Mouse (Mus musculus): ENCODE measurements around the gene Snrnp27. TPM values are rescaled to one million over a fixed set of nuclear protein-coding genes. Genes with fewer than 3 reads are reported as not detected.

Gene Snrnp27
- polyA plus RNA-seq, 1 experiment from 2014 or later = 105 TPM

DNA sequence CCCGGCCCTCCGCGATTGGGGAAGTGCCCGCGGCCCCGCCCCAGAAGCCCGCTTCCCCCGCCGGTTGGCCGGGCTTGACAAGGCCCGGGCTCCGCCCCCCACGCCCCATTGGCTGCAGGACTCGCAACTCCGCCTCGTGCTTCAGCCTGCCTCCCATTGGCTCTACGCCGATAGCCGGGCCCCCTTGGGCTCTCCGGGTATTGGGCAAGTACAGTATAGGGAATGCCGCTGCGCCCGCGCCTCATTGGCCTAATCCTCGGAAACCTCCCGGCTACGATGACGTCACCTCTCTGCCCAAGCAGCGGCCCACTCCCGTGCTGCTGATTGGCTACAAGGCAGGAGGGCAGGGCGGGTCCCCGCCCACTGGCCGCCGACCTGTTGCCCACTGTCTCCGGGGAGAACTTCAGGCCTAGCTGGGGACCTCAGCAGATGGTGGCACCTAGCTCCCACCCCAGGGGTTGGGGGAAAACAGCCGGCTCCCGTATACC, 15.0 kb downstream of the Snrnp27 start:
- peak; percentile 97 for DNase-seq (ENCODE audit: low spot score)
- peak; percentile 100 for ATAC-seq (replicated peaks; ENCODE audit: low FRiP score, low TSS enrichment, low read depth)
- Histone ChIP-seq H3K4me2 (ENCODE audit: low read length) (peak overlapping the region; percentile 56), H3K27me3 (replicated peaks; ENCODE audit: control insufficient read depth, insufficient read depth, low read length) (no peaks in the 10 kb centered on the region), H3K27ac (ENCODE audit: low read depth) (peak overlapping the region; percentile 57; the same call in 1 of the 2 replicates), H3K9ac (ENCODE audit: low read length) (peak overlapping the region; percentile 34), H3K4me1 (replicated peaks; ENCODE audit: control insufficient read depth, insufficient read depth, low read length) (peaks cover 18% of the 10 kb centered on the region), H3K36me3 (ENCODE audit: control insufficient read depth, insufficient read depth, low read length) (peaks cover 34% of the 10 kb centered on the region), H3K4me3 (ENCODE audit: low read depth, low read length) (peak overlapping the region; percentile 62), H3K9me3 (ENCODE audit: control insufficient read depth, low read length) (no peaks in the 10 kb centered on the region)
- WGBS = under 1% methylated on average over 30 of the region's 37 CpGs

DNA sequence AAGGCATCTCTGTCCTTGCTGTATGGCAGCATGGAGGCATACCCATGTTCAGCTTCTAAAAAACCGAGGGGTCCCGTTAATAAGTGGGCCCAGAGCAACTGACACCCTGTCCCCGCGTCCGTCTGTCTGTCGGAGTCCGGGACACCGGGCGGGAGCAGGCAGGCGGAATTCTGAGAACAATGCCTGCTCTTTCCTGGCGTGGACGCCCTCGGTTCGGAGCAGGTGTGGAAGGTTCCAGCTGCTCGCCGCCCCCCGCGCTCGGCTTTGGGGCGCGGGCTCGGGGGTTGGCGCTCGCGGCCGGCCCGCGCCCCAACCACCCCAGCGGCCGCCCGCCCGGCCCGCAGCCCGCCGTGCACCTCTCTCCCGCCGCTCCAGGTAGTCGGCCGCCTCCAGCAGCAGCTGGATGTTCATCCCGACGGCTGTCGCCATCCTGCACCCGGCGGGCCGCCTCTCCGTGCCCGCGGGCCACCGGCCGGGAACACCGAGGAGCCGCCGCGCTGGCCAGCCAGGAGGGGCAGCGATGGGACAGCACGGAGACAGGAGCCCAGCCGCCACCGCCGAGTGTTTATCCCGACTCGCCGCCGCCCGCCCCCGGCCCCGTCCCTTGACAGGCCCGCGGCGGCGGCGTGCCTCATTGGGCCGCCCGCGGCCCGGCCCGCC, 15.6 kb downstream of the Snrnp27 start, which contains the start of gene Mxd1:
Gene Mxd1 (minus strand): TSS at position 582 of the 660 bp plus-strand sequence.
- Histone ChIP-seq H3K27ac (ENCODE audit: low read depth) (peak within 1 kb of the TSS; percentile 57; the same call in 1 of the 2 replicates), H3K4me3 (ENCODE audit: low read depth, low read length) (peak within 1 kb of the TSS; percentile 62), H3K9me3 (ENCODE audit: control insufficient read depth, low read length) (no peaks in the 10 kb centered on the region), H3K27me3 (replicated peaks; ENCODE audit: control insufficient read depth, insufficient read depth, low read length) (no peaks in the 10 kb centered on the region), H3K4me2 (ENCODE audit: low read length) (peak within 1 kb of the TSS; percentile 92), H3K36me3 (ENCODE audit: control insufficient read depth, insufficient read depth, low read length) (peaks cover 34% of the 10 kb centered on the region), H3K4me1 (replicated peaks; ENCODE audit: control insufficient read depth, insufficient read depth, low read length) (peaks cover 18% of the 10 kb centered on the region), H3K9ac (ENCODE audit: low read length) (peak within 1 kb of the TSS; percentile 64)
- ATAC-seq (replicated peaks; ENCODE audit: low FRiP score, low TSS enrichment, low read depth) (no peak; the same call in 1 of the 2 replicates), DNase-seq (ENCODE audit: low spot score) (peak; percentile 54)
- 2% methylated on average over 49 of the region's 76 CpGs for WGBS

- no peak overlapping the region for H3K4me3 ChIP-seq (ENCODE audit: low read depth, low read length)
Measured at GRCm38 (mm10) chr6:86667061-86667460, 17.3 kb downstream of the Snrnp27 start.

GRCm38 (mm10) chr6:86665560-86666307, 18.6 kb downstream of the Snrnp27 start:
- no peak overlapping the region for H3K4me2 ChIP-seq (ENCODE audit: low read length)
- no peaks in the 10 kb centered on the region for H3K27me3 ChIP-seq (replicated peaks; ENCODE audit: control insufficient read depth, insufficient read depth, low read length)
- peaks cover 34% of the 10 kb centered on the region for H3K36me3 ChIP-seq (ENCODE audit: control insufficient read depth, insufficient read depth, low read length)
- H3K9ac ChIP-seq (ENCODE audit: low read length) = no peak overlapping the region
- no peaks in the 10 kb centered on the region for H3K9me3 ChIP-seq (ENCODE audit: control insufficient read depth, low read length)
- WGBS = 85% methylated on average over 17 of the region's 17 CpGs
- no peak overlapping the region for H3K4me3 ChIP-seq (ENCODE audit: low read depth, low read length)
- ATAC-seq (replicated peaks; ENCODE audit: low FRiP score, low TSS enrichment, low read depth) (no peak), DNase-seq (ENCODE audit: low spot score) (no peak)
- H3K4me1 ChIP-seq (replicated peaks; ENCODE audit: control insufficient read depth, insufficient read depth, low read length) = peaks cover 18% of the 10 kb centered on the region
- no peak overlapping the region for H3K27ac ChIP-seq (ENCODE audit: low read depth)

More at GRCm38 (mm10) chr6:86667061-86667460, 17.3 kb downstream of the Snrnp27 start:
- DNase-seq (ENCODE audit: low spot score) (no peak), ATAC-seq (replicated peaks; ENCODE audit: low FRiP score, low TSS enrichment, low read depth) (no peak)
- peaks cover 18% of the 10 kb centered on the region for H3K4me1 ChIP-seq (replicated peaks; ENCODE audit: control insufficient read depth, insufficient read depth, low read length)
- WGBS = 94% methylated on average over 10 of the region's 10 CpGs
- peaks cover 29% of the 10 kb centered on the region for H3K36me3 ChIP-seq (ENCODE audit: control insufficient read depth, insufficient read depth, low read length)
- no peaks in the 10 kb centered on the region for H3K9me3 ChIP-seq (ENCODE audit: control insufficient read depth, low read length)
- no peaks in the 10 kb centered on the region for H3K27me3 ChIP-seq (replicated peaks; ENCODE audit: control insufficient read depth, insufficient read depth, low read length)
- H3K27ac ChIP-seq (ENCODE audit: low read depth) = no peak overlapping the region
- H3K4me2 ChIP-seq (ENCODE audit: low read length) = no peak overlapping the region
- H3K9ac ChIP-seq (ENCODE audit: low read length) = no peak overlapping the region

- Histone ChIP-seq H3K36me3 (ENCODE audit: control insufficient read depth, insufficient read depth, low read length) (peaks cover 34% of the 10 kb centered on the region), H3K9me3 (ENCODE audit: control insufficient read depth, low read length) (no peaks in the 10 kb centered on the region), H3K4me3 (ENCODE audit: low read depth, low read length) (no peak overlapping the region), H3K9ac (ENCODE audit: low read length) (no peak overlapping the region), H3K4me2 (ENCODE audit: low read length) (no peak overlapping the region), H3K27me3 (replicated peaks; ENCODE audit: control insufficient read depth, insufficient read depth, low read length) (no peaks in the 10 kb centered on the region), H3K27ac (ENCODE audit: low read depth) (no peak overlapping the region), H3K4me1 (replicated peaks; ENCODE audit: control insufficient read depth, insufficient read depth, low read length) (peaks cover 17% of the 10 kb centered on the region)
- DNase-seq (ENCODE audit: low spot score) (no peak), ATAC-seq (replicated peaks; ENCODE audit: low FRiP score, low TSS enrichment, low read depth) (no peak)
- WGBS = 79% methylated on average over 5 of the region's 5 CpGs
Measured at GRCm38 (mm10) chr6:86665076-86665475, 19.2 kb downstream of the Snrnp27 start.

- WGBS = 79% methylated on average over 9 of the region's 9 CpGs
- no peaks in the 10 kb centered on the region for H3K27me3 ChIP-seq (replicated peaks; ENCODE audit: control insufficient read depth, insufficient read depth, low read length)
- ATAC-seq (replicated peaks; ENCODE audit: low FRiP score, low TSS enrichment, low read depth) (no peak), DNase-seq (ENCODE audit: low spot score) (no peak)
- H3K9me3 ChIP-seq (ENCODE audit: control insufficient read depth, low read length) = no peaks in the 10 kb centered on the region
- no peak overlapping the region for H3K4me3 ChIP-seq (ENCODE audit: low read depth, low read length)
- no peak overlapping the region for H3K27ac ChIP-seq (ENCODE audit: low read depth)
- H3K36me3 ChIP-seq (ENCODE audit: control insufficient read depth, insufficient read depth, low read length) = peaks cover 38% of the 10 kb centered on the region
- H3K9ac ChIP-seq (ENCODE audit: low read length) = no peak overlapping the region
- no peak overlapping the region for H3K4me2 ChIP-seq (ENCODE audit: low read length)
- H3K4me1 ChIP-seq (replicated peaks; ENCODE audit: control insufficient read depth, insufficient read depth, low read length) = no peaks in the 10 kb centered on the region
Measured at GRCm38 (mm10) chr6:86660161-86660877, 24.0 kb downstream of the Snrnp27 start.

DNA sequence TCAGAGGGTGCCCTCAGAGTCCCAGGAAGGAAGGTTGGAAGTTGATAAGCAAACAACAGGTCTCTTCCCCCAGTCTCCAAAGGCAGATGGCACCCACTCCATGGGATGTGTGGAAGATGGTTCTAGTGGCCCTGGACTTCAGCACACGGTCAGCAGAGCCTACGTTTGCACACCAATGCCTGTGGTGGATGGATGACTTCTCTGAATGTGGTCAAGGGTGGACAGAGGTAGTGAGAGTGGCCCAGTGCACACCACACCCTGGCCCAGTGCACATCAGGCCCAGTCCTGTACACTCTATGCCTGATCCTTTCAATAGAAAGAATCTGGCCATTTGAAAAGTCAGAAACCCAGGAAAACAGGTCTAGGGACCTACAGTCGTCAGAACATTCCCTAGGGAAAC, 25.8 kb downstream of the Snrnp27 start:
- DNase-seq (ENCODE audit: low spot score) (no peak), ATAC-seq (replicated peaks; ENCODE audit: low FRiP score, low TSS enrichment, low read depth) (no peak)
- no peaks in the 10 kb centered on the region for H3K4me1 ChIP-seq (replicated peaks; ENCODE audit: control insufficient read depth, insufficient read depth, low read length)
- no peak overlapping the region for H3K4me3 ChIP-seq (ENCODE audit: low read depth, low read length)
- 80% methylated on average over 3 of the region's 3 CpGs for WGBS
- no peaks in the 10 kb centered on the region for H3K27me3 ChIP-seq (replicated peaks; ENCODE audit: control insufficient read depth, insufficient read depth, low read length)
- no peak overlapping the region for H3K4me2 ChIP-seq (ENCODE audit: low read length)
- no peaks in the 10 kb centered on the region for H3K9me3 ChIP-seq (ENCODE audit: control insufficient read depth, low read length)
- no peak overlapping the region for H3K9ac ChIP-seq (ENCODE audit: low read length)
- H3K27ac ChIP-seq (ENCODE audit: low read depth) = no peak overlapping the region
- H3K36me3 ChIP-seq (ENCODE audit: control insufficient read depth, insufficient read depth, low read length) = peaks cover 39% of the 10 kb centered on the region

GRCm38 (mm10) chr6:86654270-86654916, 29.9 kb downstream of the Snrnp27 start:
- no peaks in the 10 kb centered on the region for H3K4me1 ChIP-seq (replicated peaks; ENCODE audit: control insufficient read depth, insufficient read depth, low read length)
- H3K4me2 ChIP-seq (ENCODE audit: low read length) = no peak overlapping the region
- WGBS = 78% methylated on average over 9 of the region's 9 CpGs
- H3K27ac ChIP-seq (ENCODE audit: low read depth) = no peak overlapping the region
- H3K4me3 ChIP-seq (ENCODE audit: low read depth, low read length) = no peak overlapping the region
- ATAC-seq (replicated peaks; ENCODE audit: low FRiP score, low TSS enrichment, low read depth) (0 out of 2 replicates have a peak, but pooled peaks have one; percentile 47), DNase-seq (ENCODE audit: low spot score) (no peak)
- no peak overlapping the region for H3K9ac ChIP-seq (ENCODE audit: low read length)
- no peaks in the 10 kb centered on the region for H3K9me3 ChIP-seq (ENCODE audit: control insufficient read depth, low read length)
- H3K36me3 ChIP-seq (ENCODE audit: control insufficient read depth, insufficient read depth, low read length) = peaks cover 56% of the 10 kb centered on the region
- no peaks in the 10 kb centered on the region for H3K27me3 ChIP-seq (replicated peaks; ENCODE audit: control insufficient read depth, insufficient read depth, low read length)
